Mouse (Mus musculus): ENCODE results near the gene En2.

DNA sequence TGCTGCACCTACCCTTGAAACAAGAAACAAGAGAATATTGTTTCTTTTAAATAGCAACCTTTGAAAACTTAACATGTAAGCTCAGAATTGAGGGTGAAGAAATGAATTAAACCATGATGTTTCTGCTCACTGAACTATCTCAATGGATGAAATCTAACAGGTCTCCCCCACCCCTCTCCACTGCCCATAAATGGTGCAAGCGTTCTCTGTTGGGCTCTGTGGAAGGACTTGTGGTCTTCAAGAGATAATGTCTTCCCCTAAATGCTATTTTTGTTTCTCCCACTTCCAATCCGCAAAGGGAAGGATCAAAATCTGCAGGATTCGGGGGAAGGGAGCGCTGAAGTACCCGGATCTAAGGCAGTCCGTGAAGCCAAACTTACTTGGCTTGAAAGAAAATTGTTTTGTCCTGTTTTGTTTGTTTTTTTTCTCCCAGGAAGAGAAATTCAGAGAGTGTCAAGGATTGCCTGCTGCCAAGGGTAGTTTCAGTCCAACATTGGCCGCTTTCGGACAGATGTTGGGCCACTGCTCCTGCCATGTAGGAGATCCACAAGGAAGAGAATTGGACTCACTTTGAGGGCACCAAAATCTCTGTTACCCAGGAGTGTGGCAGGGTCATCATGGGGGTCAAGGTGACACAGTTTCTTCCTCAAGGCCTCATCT, 6.9 kb downstream of the En2 start:
- TF ChIP-seq CTCF (IDR thresholded peaks at IDR 0.05; ENCODE audit: extremely low read depth, insufficient read depth, low read length) (no peak), POLR2A (IDR thresholded peaks at IDR 0.05; ENCODE audit: extremely low read depth, insufficient read depth, low read length) (no peak)

All from cortical plate, adult 2 months (tissue).